Mouse (Mus musculus) neural tube, embryonic 14.5 days (tissue): Measurements from ENCODE around the gene Vps13c. TPM values are rescaled to one million over a fixed set of nuclear protein-coding genes. Genes with fewer than 3 reads are reported as not detected.

Experiments
- ATAC-seq: fragments of 200-750 bp; cut with Nextera tagmentation; 2 replicates; pipeline ENCODE4 v1.8.0; 2017; ENCODE audit warnings: low read depth, mild to moderate bottlenecking, moderate TSS enrichment, moderate library complexity
- H3K27ac ChIP-seq: fragments of 300-500 bp; sonication (generic); 2 replicates; pipeline ENCODE4 v1.5.1; 2014; ENCODE audit warnings: low read depth, mild to moderate bottlenecking, control low read depth, low read length, moderate library complexity, mixed read lengths
- H3K27me3 ChIP-seq: fragments of 300-500 bp; sonication (generic); 2 replicates; pipeline ENCODE4 v1.6.1; 2014; ENCODE audit warnings: low read length; ENCODE audit not compliant: control insufficient read depth, insufficient read depth
- H3K36me3 ChIP-seq: fragments of 300-500 bp; sonication (generic); 2 replicates; pipeline ENCODE4 v1.6.1; 2014; ENCODE audit warnings: low read length, mixed read lengths; ENCODE audit not compliant: control insufficient read depth, insufficient read depth
- H3K4me1 ChIP-seq: fragments of 300-500 bp; sonication (generic); 2 replicates; pipeline ENCODE4 v1.6.1; 2014; ENCODE audit warnings: low read length; ENCODE audit not compliant: control insufficient read depth, insufficient read depth
- H3K4me2 ChIP-seq: fragments of 300-500 bp; sonication (generic); 2 replicates; pipeline ENCODE4 v1.6.1; 2014; ENCODE audit warnings: mild to moderate bottlenecking, low read depth, low read length, control low read depth
- H3K4me3 ChIP-seq: fragments of 300-500 bp; sonication (generic); 2 replicates; pipeline ENCODE4 v1.5.1; 2014; ENCODE audit warnings: low read depth, low read length, control low read depth, mixed read lengths
- H3K9ac ChIP-seq: fragments of 300-500 bp; sonication (generic); replicated peaks from 2 replicates; pipeline ENCODE4 v1.6.1; 2014; ENCODE audit warnings: low read depth, mild to moderate bottlenecking, control low read depth, low read length, mixed read lengths
- H3K9me3 ChIP-seq: fragments of 300-500 bp; sonication (generic); 2 replicates; pipeline ENCODE4 v1.6.1; 2016; ENCODE audit warnings: low read length; ENCODE audit not compliant: control insufficient read depth
- WGBS: fragments of 180-500 bp; shearing (Covaris S2); extraction: QIAGEN DNeasy Blood & Tissue Kit; methylation state at CpG from one replicate; pipeline ENCODE4 v1.1.7; 2014; 5-methylcytosine and 5-hydroxymethylcytosine counted together
- polyA plus RNA-seq: library from polyadenylated mRNA; unstranded; fragments of >200 nt; fragmentation: Nextera tagmentation; extraction: Ambion mirVana; gene quantifications from 2 replicates; pipeline ENCODE4 v1.2.1, GENCODE M21; 2014

Vps13c gene
- polyA plus RNA-seq, 1 experiment from 2014 or later: 16.5 TPM

GRCm38 (mm10) chr9:68014991-68015396 is 174.8 kb downstream of the Vps13c start:
- WGBS: 7% methylated on average over 11 of the region's 11 CpGs
- H3K4me3 ChIP-seq: no peak overlapping the region
- no peaks in the 10 kb centered on the region for H3K27me3 ChIP-seq
- no peak overlapping the region for H3K27ac ChIP-seq
- H3K9ac ChIP-seq: no peak overlapping the region
- H3K9me3 ChIP-seq: no peaks in the 10 kb centered on the region
- H3K36me3 ChIP-seq: no peaks in the 10 kb centered on the region
- no peak overlapping the region for H3K4me2 ChIP-seq
- no peaks in the 10 kb centered on the region for H3K4me1 ChIP-seq
- ATAC-seq: no peak

- Histone ChIP-seq H3K36me3 (no peaks in the 10 kb centered on the region), H3K9ac (no peak overlapping the region), H3K4me1 (no peaks in the 10 kb centered on the region), H3K4me3 (no peak overlapping the region), H3K9me3 (no peaks in the 10 kb centered on the region), H3K27me3 (no peaks in the 10 kb centered on the region), H3K27ac (no peak overlapping the region), H3K4me2 (no peak overlapping the region)
- 53% methylated on average over 5 of the region's 5 CpGs for WGBS
- peak; percentile 87 for ATAC-seq
These were observed 176.2 kb downstream of the Vps13c start for GRCm38 (mm10) chr9:68016255-68016954.

- H3K9ac ChIP-seq: no peak overlapping the region
- H3K4me1 ChIP-seq: no peaks in the 10 kb centered on the region
- H3K9me3 ChIP-seq: no peaks in the 10 kb centered on the region
- no peak overlapping the region for H3K4me3 ChIP-seq
- no peaks in the 10 kb centered on the region for H3K36me3 ChIP-seq
- H3K27me3 ChIP-seq: no peaks in the 10 kb centered on the region
- H3K4me2 ChIP-seq: no peak overlapping the region
- 88% methylated on average over 8 of the region's 8 CpGs for WGBS
- ATAC-seq: no peak
- no peak overlapping the region for H3K27ac ChIP-seq
These were observed 180.7 kb downstream of the Vps13c start for GRCm38 (mm10) chr9:68020776-68021365.

GRCm38 (mm10) chr9:68022311-68023043 is 182.3 kb downstream of the Vps13c start:
- no peaks in the 10 kb centered on the region for H3K4me1 ChIP-seq
- 82% methylated on average over 9 of the region's 9 CpGs for WGBS
- H3K27ac ChIP-seq: no peak overlapping the region
- no peak overlapping the region for H3K4me3 ChIP-seq
- ATAC-seq: no peak
- H3K9me3 ChIP-seq: no peaks in the 10 kb centered on the region
- H3K36me3 ChIP-seq: no peaks in the 10 kb centered on the region
- no peaks in the 10 kb centered on the region for H3K27me3 ChIP-seq
- H3K9ac ChIP-seq: no peak overlapping the region
- H3K4me2 ChIP-seq: no peak overlapping the region

- WGBS: 67% methylated on average over 4 of the region's 4 CpGs
These were observed 188.4 kb downstream of the Vps13c start for GRCm38 (mm10) chr9:68028631-68029030.

GRCm38 (mm10) chr9:68033771-68034170 is 193.6 kb downstream of the Vps13c start:
- Histone ChIP-seq H3K9ac (no peak overlapping the region), H3K4me1 (no peaks in the 10 kb centered on the region), H3K27ac (no peak overlapping the region), H3K4me2 (no peak overlapping the region), H3K4me3 (no peak overlapping the region), H3K36me3 (no peaks in the 10 kb centered on the region), H3K27me3 (no peaks in the 10 kb centered on the region), H3K9me3 (no peaks in the 10 kb centered on the region)
- no peak for ATAC-seq
- 49% methylated on average over 5 of the region's 5 CpGs for WGBS

More at GRCm38 (mm10) chr9:68028631-68029030, 188.4 kb downstream of the Vps13c start:
- Histone ChIP-seq H3K4me2 (no peak overlapping the region), H3K9ac (no peak overlapping the region), H3K9me3 (no peaks in the 10 kb centered on the region), H3K4me1 (no peaks in the 10 kb centered on the region), H3K4me3 (no peak overlapping the region), H3K27ac (no peak overlapping the region), H3K27me3 (no peaks in the 10 kb centered on the region), H3K36me3 (no peaks in the 10 kb centered on the region)
- ATAC-seq: no peak

Other genes starting within 250 kb of the Vps13c start
- gene C2cd4b, start 81.0 kb upstream of the Vps13c start, polyA plus RNA-seq: 1.6 and 1.9 TPM in 2 replicates
- 0.57 and 0.63 TPM in 2 replicates for gene C2cd4a, start 8.1 kb upstream of the Vps13c start, polyA plus RNA-seq